Mouse (Mus musculus) forelimb bud, embryonic 11.5 days (tissue): ENCODE data around the gene Clcn6.
A peak's percentile ranks its signal among the peaks of the same experiment; 100 is the strongest.

ENCODE experiments used
- DNase-seq: peaks from one replicate; pipeline ENCODE4 v3.0.0-alpha.2; 2012; ENCODE audit warnings: low read depth, low spot score

Gene Clcn6

GRCm38 (mm10) chr4:147985205-147986132, 53.2 kb downstream of the Clcn6 start, which contains the start of gene Nppb:
Gene Nppb (plus strand): TSS chr4:147985788.
- peak; percentile 69 for DNase-seq

- DNase-seq = no peak
Observed at GRCm38 (mm10) chr4:147979441-147979860, 59.2 kb downstream of the Clcn6 start.

- DNase-seq = no peak
Observed at GRCm38 (mm10) chr4:147978391-147978790, 60.2 kb downstream of the Clcn6 start.

DNA sequence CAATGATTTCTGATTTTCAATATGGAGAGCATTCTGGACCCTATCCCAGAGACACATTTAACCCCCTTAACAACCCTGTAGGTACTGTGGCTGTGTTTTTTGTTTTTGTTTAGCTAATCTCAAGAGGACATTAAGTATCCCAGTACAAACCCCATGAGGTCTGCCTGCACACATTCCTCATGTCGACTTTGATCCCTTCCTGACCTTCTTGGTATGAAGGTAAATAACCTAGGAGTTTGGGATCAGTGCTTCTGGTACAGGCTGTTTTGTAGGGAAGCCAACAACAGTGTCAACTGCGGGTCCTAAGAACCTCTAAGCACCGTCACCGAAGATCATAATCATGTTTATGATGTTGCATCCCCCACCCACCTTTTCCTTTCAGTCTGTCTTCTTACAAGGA, 60.9 kb downstream of the Clcn6 start:
- DNase-seq = no peak

- no peak for DNase-seq
Observed at GRCm38 (mm10) chr4:147976237-147976636, 62.4 kb downstream of the Clcn6 start.

- DNase-seq = no peak
Observed at GRCm38 (mm10) chr4:147969337-147969736, 69.3 kb downstream of the Clcn6 start.

GRCm38 (mm10) chr4:147968816-147969215, 69.8 kb downstream of the Clcn6 start:
- DNase-seq = no peak

- no peak for DNase-seq
Observed at GRCm38 (mm10) chr4:147965712-147966111, 72.9 kb downstream of the Clcn6 start.

GRCm38 (mm10) chr4:147963623-147964022, 75.0 kb downstream of the Clcn6 start:
- no peak for DNase-seq

DNA sequence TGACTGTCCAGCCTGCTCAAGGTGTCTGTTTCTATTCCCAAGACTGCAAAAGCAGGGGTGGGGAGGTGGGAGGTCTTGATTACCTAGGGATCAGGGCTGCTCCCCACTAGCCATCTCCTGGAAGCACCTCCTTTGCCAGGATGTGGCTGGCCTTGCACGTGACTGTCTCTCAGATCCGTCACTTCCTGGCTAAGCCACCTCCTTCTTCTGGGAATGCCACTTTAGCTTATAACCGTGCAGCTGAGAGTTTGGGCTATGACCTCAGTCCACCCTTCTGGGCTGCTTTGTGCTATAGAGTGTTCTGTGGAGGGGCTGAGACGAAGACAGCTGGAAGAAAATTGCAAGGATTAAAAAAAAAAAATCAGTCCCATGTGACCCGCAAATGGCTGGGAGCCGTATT, 75.8 kb downstream of the Clcn6 start:
- no peak for DNase-seq

DNA sequence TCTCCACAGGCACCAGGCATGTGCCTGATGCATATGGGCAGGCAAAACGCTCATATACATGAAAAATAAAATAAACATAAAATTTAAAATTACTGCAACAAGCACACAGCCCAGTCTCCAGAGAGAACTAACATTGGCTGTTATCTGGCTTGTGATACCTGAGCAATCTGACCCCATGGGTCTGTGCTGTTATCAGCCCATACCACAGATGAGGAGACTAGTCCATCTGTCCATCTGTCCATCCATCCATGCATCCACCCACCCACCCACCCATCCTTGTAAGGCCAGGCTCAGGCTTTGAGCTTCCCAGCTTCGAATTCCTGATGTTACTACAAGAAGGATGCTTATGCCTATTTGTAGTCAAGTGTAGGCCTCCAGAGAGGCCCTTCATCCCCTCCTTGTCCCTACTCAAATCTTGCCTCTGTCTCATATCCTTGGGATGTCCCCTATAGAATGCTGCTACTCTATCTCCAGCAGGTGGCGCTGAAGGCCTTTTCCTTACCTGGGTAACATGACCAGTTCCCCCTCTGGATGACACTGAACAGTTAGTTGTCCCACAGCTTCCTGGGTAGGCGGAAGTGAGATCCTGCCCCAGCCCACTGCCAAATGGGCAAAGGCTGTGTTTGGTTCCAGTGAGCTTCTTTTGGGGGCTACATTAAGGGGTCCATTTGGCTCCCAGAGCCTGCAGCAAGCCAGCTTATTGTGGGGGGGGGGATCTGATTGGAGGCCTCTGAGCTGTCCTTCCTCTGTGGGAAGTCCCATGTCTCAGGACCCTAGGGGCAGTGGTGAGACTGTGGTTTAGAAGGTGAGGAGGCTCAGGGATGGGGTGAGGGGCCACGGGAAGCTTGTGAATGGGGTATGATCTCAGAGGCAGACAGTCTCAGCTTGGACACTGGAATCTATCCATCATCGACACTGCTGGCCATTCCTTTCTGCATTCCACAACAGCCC, 78.5 kb downstream of the Clcn6 start:
- peak; percentile 74 for DNase-seq

- DNase-seq = peak; percentile 73
Observed at GRCm38 (mm10) chr4:147957141-147957540, 81.5 kb downstream of the Clcn6 start.
